Mouse (Mus musculus) E14TG2a.4 (cell line): ENCODE data around the gene Fmo6.

Experiments
- H3K27me3 ChIP-seq: 2 replicates; pipeline ENCODE4 v1.6.1; 2014; ENCODE audit warnings: low read length, control low read depth; ENCODE audit not compliant: insufficient read depth
- H3K36me3 ChIP-seq: 2 replicates; pipeline ENCODE4 v1.6.1; 2014; ENCODE audit warnings: low read length, control low read depth; ENCODE audit not compliant: insufficient read depth
- H3K4me1 ChIP-seq: replicated peaks from 2 replicates; pipeline ENCODE4 v1.6.1; 2014; ENCODE audit warnings: low read depth, low read length, control low read depth
- H3K4me3 ChIP-seq: replicated peaks from 2 replicates; pipeline ENCODE4 v1.5.1; 2014; ENCODE audit warnings: mild to moderate bottlenecking, low read length
- H3K9me3 ChIP-seq: 2 replicates; pipeline ENCODE4 v1.6.1; 2014; ENCODE audit warnings: low read length, control low read depth
- CTCF ChIP-seq: conservative IDR thresholded peaks from 2 replicates; pipeline ENCODE4 v1.5.1; 2014; ENCODE audit warnings: low read length
- NANOG ChIP-seq: IDR thresholded peaks from 2 replicates; pipeline ENCODE4 v1.6.1; 2014; ENCODE audit warnings: borderline replicate concordance, low read length, mixed read lengths
- POU5F1 ChIP-seq: IDR thresholded peaks from 2 replicates; pipeline ENCODE4 v1.6.1; 2014; ENCODE audit warnings: low read length, borderline replicate concordance

The Fmo6 gene

GRCm38 (mm10) chr1:162930631-162931030 lies 6.7 kb downstream of the Fmo6 start:
- Histone ChIP-seq H3K9me3 (no peaks in the 10 kb centered on the region), H3K36me3 (no peaks in the 10 kb centered on the region), H3K4me3 (no peak overlapping the region), H3K4me1 (no peaks in the 10 kb centered on the region), H3K27me3 (no peaks in the 10 kb centered on the region)
- no peak for TF ChIP-seq NANOG

GRCm38 (mm10) chr1:162929146-162929545 lies 8.2 kb downstream of the Fmo6 start:
- Histone ChIP-seq H3K9me3 (no peaks in the 10 kb centered on the region), H3K27me3 (no peaks in the 10 kb centered on the region), H3K36me3 (no peaks in the 10 kb centered on the region), H3K4me1 (no peaks in the 10 kb centered on the region), H3K4me3 (no peak overlapping the region)
- TF ChIP-seq POU5F1 (no peak), NANOG (no peak), CTCF (no peak)

GRCm38 (mm10) chr1:162925121-162925520 lies 12.2 kb downstream of the Fmo6 start:
- no peak for TF ChIP-seq CTCF
- TF ChIP-seq NANOG: no peak
- TF ChIP-seq POU5F1: no peak
- Histone ChIP-seq H3K27me3 (no peaks in the 10 kb centered on the region), H3K4me3 (no peak overlapping the region), H3K36me3 (no peaks in the 10 kb centered on the region), H3K9me3 (no peaks in the 10 kb centered on the region; the same call in 1 of the 2 replicates), H3K4me1 (no peaks in the 10 kb centered on the region)

DNA sequence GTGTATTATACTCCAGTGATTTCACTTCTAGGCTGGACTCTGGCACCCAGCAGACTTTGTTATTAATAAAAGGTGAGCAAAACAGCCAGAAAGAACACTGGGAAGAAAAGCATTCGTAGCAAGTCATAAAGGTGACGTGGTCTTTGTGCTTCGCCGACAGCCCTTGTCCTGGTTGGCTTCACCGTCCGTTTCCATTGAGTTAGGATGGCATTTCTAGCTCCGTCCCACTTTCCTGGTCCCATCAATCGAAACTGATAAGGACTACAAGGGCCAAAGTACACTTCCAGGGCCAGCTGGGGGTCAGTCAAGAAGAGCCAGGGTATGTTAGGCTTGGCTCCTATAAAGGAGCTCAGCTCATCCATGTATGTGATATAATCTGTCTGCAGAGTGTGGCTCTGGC lies 20.7 kb downstream of the Fmo6 start:
- Histone ChIP-seq H3K4me3 (no peak overlapping the region), H3K4me1 (no peaks in the 10 kb centered on the region), H3K36me3 (no peaks in the 10 kb centered on the region), H3K27me3 (no peaks in the 10 kb centered on the region), H3K9me3 (no peaks in the 10 kb centered on the region; the same call in 1 of the 2 replicates)
- no peak for TF ChIP-seq CTCF
- no peak for TF ChIP-seq POU5F1
- no peak for TF ChIP-seq NANOG

DNA sequence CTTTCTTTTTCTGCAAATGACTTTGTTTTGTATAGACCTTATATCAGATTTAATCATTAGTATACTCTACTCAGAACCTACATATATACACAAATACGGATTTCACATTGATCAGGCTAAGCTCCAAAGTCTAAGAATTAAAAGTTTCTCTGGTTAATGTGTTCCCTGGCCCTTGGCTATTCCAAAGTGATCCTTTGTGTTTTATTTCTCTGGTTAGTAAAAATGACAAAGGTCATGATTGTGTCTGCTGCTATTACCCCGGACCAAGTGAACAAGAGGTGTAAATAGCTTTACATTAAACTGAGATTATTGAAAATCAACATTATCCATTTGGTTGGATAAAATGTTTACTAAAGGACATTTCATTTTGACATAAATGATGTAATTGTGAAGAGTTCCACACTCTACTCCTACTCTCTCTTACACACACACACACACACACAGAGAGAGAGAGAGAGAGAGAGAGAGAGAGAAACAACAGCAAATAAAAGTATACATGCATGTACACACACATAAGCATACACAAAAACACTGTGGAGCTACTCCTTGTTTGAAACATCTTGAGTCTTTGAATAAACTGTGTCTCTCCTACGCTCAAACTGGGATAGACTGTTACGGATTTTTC lies 22.3 kb downstream of the Fmo6 start:
- H3K4me1 ChIP-seq: no peaks in the 10 kb centered on the region
- no peaks in the 10 kb centered on the region; the same call in 1 of the 2 replicates for H3K9me3 ChIP-seq
- no peak for TF ChIP-seq POU5F1
- no peak for TF ChIP-seq NANOG
- TF ChIP-seq CTCF: no peak
- H3K36me3 ChIP-seq: no peaks in the 10 kb centered on the region
- H3K4me3 ChIP-seq: no peak overlapping the region
- no peaks in the 10 kb centered on the region for H3K27me3 ChIP-seq

DNA sequence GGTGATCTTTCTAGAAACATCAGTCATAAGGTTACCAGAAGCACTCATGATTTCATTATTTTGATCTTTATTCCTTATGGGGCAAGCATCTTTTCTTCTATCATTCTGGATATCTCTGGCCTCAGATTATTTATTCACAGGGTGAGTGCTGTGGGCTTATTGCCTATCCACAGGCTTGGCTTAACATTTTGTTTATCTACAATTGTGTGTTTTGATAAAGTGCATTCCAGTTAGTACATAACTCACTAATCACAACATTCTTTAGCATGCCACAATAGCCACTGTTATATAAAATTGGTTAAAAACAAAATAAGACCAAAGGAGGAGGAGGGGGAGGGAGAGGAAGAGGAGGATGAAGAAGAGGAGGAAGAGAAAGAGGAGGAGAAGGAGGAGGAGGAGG lies 25.2 kb downstream of the Fmo6 start:
- no peaks in the 10 kb centered on the region for H3K27me3 ChIP-seq
- H3K4me3 ChIP-seq: no peak overlapping the region
- no peaks in the 10 kb centered on the region for H3K9me3 ChIP-seq
- no peaks in the 10 kb centered on the region for H3K4me1 ChIP-seq
- H3K36me3 ChIP-seq: no peaks in the 10 kb centered on the region
- TF ChIP-seq POU5F1 (no peak), NANOG (no peak), CTCF (no peak)

- no peak overlapping the region for H3K4me3 ChIP-seq
- no peaks in the 10 kb centered on the region for H3K27me3 ChIP-seq
- no peaks in the 10 kb centered on the region for H3K4me1 ChIP-seq
- TF ChIP-seq POU5F1: no peak
- TF ChIP-seq NANOG: no peak
- no peak for TF ChIP-seq CTCF
- no peaks in the 10 kb centered on the region for H3K9me3 ChIP-seq
- H3K36me3 ChIP-seq: no peaks in the 10 kb centered on the region
Measured at GRCm38 (mm10) chr1:162901879-162902278, 35.4 kb downstream of the Fmo6 start.

GRCm38 (mm10) chr1:162897838-162898811 lies 39.2 kb downstream of the Fmo6 start, which contains the start of gene Fmo2:
TSS of gene Fmo2 (minus strand) at chr1:162898726.
- Histone ChIP-seq H3K36me3 (no peaks in the 10 kb centered on the region), H3K4me3 (no peak within 1 kb of the TSS), H3K4me1 (no peaks in the 10 kb centered on the region), H3K27me3 (no peaks in the 10 kb centered on the region), H3K9me3 (no peaks in the 10 kb centered on the region)
- TF ChIP-seq CTCF (no peak), POU5F1 (no peak), NANOG (no peak)
